Mouse (Mus musculus) neural tube, embryonic 14.5 days (tissue): ENCODE results near the gene Creld1. TPM values are rescaled to one million over a fixed set of nuclear protein-coding genes. Genes with fewer than 3 reads are reported as not detected.

Experiments
- ATAC-seq: fragments of 200-750 bp; cut with Nextera tagmentation; 2 replicates; pipeline ENCODE4 v1.8.0; 2017; ENCODE audit warnings: low read depth, mild to moderate bottlenecking, moderate TSS enrichment, moderate library complexity
- H3K27ac ChIP-seq: fragments of 300-500 bp; sonication (generic); 2 replicates; pipeline ENCODE4 v1.5.1; 2014; ENCODE audit warnings: low read depth, mild to moderate bottlenecking, control low read depth, low read length, moderate library complexity, mixed read lengths
- H3K27me3 ChIP-seq: fragments of 300-500 bp; sonication (generic); 2 replicates; pipeline ENCODE4 v1.6.1; 2014; ENCODE audit warnings: low read length; ENCODE audit not compliant: control insufficient read depth, insufficient read depth
- H3K36me3 ChIP-seq: fragments of 300-500 bp; sonication (generic); 2 replicates; pipeline ENCODE4 v1.6.1; 2014; ENCODE audit warnings: low read length, mixed read lengths; ENCODE audit not compliant: control insufficient read depth, insufficient read depth
- H3K4me1 ChIP-seq: fragments of 300-500 bp; sonication (generic); 2 replicates; pipeline ENCODE4 v1.6.1; 2014; ENCODE audit warnings: low read length; ENCODE audit not compliant: control insufficient read depth, insufficient read depth
- H3K4me2 ChIP-seq: fragments of 300-500 bp; sonication (generic); 2 replicates; pipeline ENCODE4 v1.6.1; 2014; ENCODE audit warnings: mild to moderate bottlenecking, low read depth, low read length, control low read depth
- H3K4me3 ChIP-seq: fragments of 300-500 bp; sonication (generic); 2 replicates; pipeline ENCODE4 v1.5.1; 2014; ENCODE audit warnings: low read depth, low read length, control low read depth, mixed read lengths
- H3K9ac ChIP-seq: fragments of 300-500 bp; sonication (generic); replicated peaks from 2 replicates; pipeline ENCODE4 v1.6.1; 2014; ENCODE audit warnings: low read depth, mild to moderate bottlenecking, control low read depth, low read length, mixed read lengths
- H3K9me3 ChIP-seq: fragments of 300-500 bp; sonication (generic); 2 replicates; pipeline ENCODE4 v1.6.1; 2016; ENCODE audit warnings: low read length; ENCODE audit not compliant: control insufficient read depth
- WGBS: fragments of 180-500 bp; shearing (Covaris S2); extraction: QIAGEN DNeasy Blood & Tissue Kit; methylation state at CpG from one replicate; pipeline ENCODE4 v1.1.7; 2014; 5-methylcytosine and 5-hydroxymethylcytosine counted together
- polyA plus RNA-seq: library from polyadenylated mRNA; unstranded; fragments of >200 nt; fragmentation: Nextera tagmentation; extraction: Ambion mirVana; gene quantifications from 2 replicates; pipeline ENCODE4 v1.2.1, GENCODE M21; 2014

The Creld1 gene
- polyA plus RNA-seq, 1 experiment from 2014 or later, result 66.4 TPM

DNA sequence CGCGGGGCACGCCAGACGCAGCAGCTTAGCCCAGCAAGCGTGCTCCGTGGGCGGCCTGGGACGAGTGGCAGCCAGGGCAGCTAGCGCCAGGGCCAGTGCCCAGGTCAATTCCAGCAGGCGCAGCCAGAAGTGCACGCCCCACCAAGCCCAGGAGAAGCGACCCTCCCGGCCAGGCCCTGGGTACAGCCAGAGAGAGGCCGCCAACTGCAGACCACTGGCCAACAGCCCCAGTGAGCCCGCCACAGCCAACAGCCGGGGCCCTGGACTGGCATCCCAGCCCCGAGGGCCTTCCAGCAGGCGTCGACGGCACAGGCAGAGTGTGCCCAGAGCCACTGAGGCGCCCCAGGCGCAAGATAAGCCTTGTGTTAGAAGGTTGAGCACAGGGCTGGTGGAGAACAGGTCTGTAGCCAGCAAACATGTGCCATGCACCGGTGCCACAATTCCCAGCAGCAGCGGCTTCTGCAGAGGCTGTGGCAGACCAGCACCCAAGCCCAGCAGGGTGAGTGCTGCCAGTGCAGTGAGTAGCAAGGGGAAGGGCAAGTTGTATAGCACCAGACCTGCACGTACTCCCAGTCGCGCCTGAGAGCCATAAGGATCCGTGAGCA lies 12.1 kb downstream of the Creld1 start:
- H3K4me3 ChIP-seq, result no peak overlapping the region
- WGBS, result 51% methylated on average over 28 of the region's 28 CpGs
- H3K9ac ChIP-seq, result no peak overlapping the region
- H3K36me3 ChIP-seq, result peaks cover 22% of the 10 kb centered on the region
- no peaks in the 10 kb centered on the region for H3K9me3 ChIP-seq
- ATAC-seq, result no peak
- no peaks in the 10 kb centered on the region for H3K4me1 ChIP-seq
- peak overlapping the region; percentile 42; the same call in 1 of the 2 replicates for H3K4me2 ChIP-seq
- H3K27ac ChIP-seq, result no peak overlapping the region
- H3K27me3 ChIP-seq, result no peaks in the 10 kb centered on the region

DNA sequence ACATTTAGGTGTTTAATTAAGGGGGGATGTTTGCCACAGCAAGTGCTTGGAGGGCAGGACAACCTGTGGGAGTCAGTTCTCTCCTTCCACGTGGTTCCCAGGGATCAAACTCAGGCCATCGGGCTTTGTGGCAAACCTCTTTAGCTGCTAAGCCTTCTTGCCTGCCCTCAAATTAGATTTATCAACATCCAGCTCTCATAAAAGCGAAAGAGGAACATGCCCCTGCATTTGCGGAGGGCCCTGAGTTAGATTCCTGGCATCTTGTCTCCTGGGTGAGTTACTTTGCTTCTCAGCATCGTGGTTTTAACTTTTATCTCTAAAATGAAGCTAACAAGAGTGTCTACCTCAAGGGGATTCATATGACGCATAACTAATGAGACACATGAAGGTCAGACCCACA lies 16.2 kb downstream of the Creld1 start:
- Histone ChIP-seq H3K27ac (no peak overlapping the region), H3K4me2 (no peak overlapping the region), H3K9ac (no peak overlapping the region), H3K4me1 (peaks cover 4% of the 10 kb centered on the region; the same call in 1 of the 2 replicates), H3K9me3 (no peaks in the 10 kb centered on the region), H3K4me3 (no peak overlapping the region), H3K27me3 (no peaks in the 10 kb centered on the region), H3K36me3 (no peaks in the 10 kb centered on the region)
- no peak for ATAC-seq
- 81% methylated on average over 6 of the region's 6 CpGs for WGBS

DNA sequence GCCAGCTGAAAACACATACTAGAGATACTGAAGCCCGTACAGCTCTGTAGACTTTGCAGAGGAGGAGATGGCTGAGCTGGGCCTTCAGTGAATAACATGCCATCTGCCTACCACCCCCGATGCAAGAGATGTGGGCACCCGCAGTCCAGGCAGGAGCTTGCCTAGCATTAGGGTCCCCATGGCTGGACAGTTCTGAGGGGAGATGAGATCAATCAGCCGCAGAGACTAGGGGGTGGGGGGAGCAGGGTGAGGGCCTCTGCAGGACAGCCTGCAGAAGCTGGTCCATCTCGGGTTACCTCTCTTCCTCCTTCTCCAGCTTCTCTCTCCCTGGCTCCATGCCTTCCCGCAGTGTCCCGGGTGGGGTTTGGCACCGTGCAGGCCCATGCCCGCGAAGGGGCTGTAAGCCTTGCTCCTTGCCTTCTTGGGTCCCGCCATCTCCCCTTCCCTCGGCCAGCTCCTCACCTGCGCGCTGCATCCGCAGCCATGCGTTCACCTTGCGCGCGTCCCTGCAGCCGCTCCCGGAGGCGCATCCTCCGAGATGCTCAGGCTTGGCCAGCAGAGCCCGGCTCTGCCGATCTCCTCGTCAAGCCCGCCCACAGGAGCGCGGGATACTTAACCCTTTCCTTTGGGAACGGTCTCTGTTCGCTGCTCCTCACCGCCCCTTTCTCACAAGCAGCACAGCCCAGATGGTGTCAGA lies 18.4 kb downstream of the Creld1 start, which contains the start of gene Prrt3:
Gene Prrt3, minus strand, starts transcription at position 544 of the 697 bp plus-strand sequence.
- peaks cover 4% of the 10 kb centered on the region; the same call in 1 of the 2 replicates for H3K4me1 ChIP-seq
- H3K27ac ChIP-seq, result 0 out of 2 replicates have a peak within 1 kb of the TSS, but pooled peaks have one; percentile 12
- H3K4me2 ChIP-seq, result peak within 1 kb of the TSS; percentile 46
- no peaks in the 10 kb centered on the region for H3K27me3 ChIP-seq
- peak within 1 kb of the TSS; percentile 46 for H3K4me3 ChIP-seq
- peak; percentile 91 for ATAC-seq
- H3K36me3 ChIP-seq, result no peaks in the 10 kb centered on the region
- 1% methylated on average over 32 of the region's 32 CpGs for WGBS
- peak within 1 kb of the TSS; percentile 43 for H3K9ac ChIP-seq
- H3K9me3 ChIP-seq, result no peaks in the 10 kb centered on the region

DNA sequence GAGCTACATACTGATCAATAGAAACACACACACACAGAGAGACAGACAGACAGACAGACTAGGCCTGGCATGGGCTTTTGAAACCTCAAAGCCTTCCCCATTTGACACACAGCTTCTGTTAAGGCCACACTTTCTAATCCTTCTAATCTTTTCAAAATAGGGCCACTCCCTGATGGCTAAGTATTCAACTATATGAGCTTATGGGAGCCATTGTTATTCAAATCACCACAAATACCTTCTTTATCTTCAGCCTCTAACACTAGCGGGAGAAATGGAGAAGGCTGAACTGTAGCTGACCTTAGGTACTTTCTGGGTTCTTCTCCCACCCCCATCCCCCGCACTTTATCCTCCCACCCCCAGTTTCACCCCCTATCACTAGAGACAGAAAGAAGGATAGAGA lies 19.7 kb downstream of the Creld1 start:
- Histone ChIP-seq H3K27ac (no peak overlapping the region), H3K36me3 (no peaks in the 10 kb centered on the region), H3K9me3 (no peaks in the 10 kb centered on the region), H3K4me3 (no peak overlapping the region), H3K9ac (no peak overlapping the region), H3K4me2 (peak overlapping the region; percentile 9; the same call in 1 of the 2 replicates), H3K27me3 (no peaks in the 10 kb centered on the region), H3K4me1 (peaks cover 4% of the 10 kb centered on the region; the same call in 1 of the 2 replicates)
- WGBS, result 49% methylated on average over 2 of the region's 2 CpGs
- ATAC-seq, result no peak

DNA sequence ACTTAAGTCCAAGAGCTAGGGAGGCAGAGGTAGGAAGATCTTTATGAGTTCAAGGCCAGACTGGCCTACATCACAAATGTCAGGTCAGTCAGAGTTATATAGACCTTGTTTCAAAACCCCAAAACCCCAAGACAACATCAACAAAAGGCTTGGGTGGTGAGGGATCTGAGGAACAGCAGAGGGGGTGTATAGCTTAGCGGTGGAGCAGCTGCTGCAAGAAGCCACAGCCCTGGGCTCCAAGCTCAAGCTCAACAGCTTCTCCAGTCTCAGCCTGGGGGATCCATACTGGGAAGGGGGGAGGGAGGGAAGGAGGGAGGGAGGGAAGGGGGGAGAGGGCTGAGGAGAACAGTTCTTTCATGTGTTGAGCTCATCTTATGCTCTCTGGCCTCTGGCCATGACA lies 22.6 kb downstream of the Creld1 start:
- no peak overlapping the region for H3K4me2 ChIP-seq
- no peak for ATAC-seq

DNA sequence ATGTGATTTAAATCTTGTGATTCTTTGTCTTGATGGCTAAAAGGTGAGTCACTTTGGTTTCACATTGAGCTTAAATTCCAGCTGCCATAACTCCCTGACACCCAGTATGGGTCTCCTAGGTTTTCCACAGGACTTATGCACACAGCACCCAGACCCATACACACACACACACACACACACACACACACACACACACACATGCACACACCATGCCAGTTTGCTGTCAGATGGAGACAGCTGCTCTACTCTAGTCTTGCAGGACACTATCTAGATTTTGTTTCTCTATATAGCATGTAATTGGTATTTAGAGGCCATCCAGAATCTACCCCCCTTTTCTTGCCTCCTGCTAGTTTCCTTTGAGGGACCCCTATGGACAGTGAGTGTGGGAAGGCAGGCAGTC lies 24.0 kb downstream of the Creld1 start:
- Histone ChIP-seq H3K9me3 (no peaks in the 10 kb centered on the region), H3K27ac (no peak overlapping the region), H3K9ac (no peak overlapping the region), H3K27me3 (no peaks in the 10 kb centered on the region), H3K4me2 (no peak overlapping the region), H3K36me3 (no peaks in the 10 kb centered on the region), H3K4me1 (no peaks in the 10 kb centered on the region; the same call in 1 of the 2 replicates), H3K4me3 (no peak overlapping the region)
- ATAC-seq, result no peak

More for the DNA sequence above, 22.6 kb downstream of the Creld1 start:
- Histone ChIP-seq H3K9me3 (no peaks in the 10 kb centered on the region), H3K4me3 (no peak overlapping the region), H3K27ac (no peak overlapping the region), H3K9ac (no peak overlapping the region), H3K4me1 (peaks cover 4% of the 10 kb centered on the region), H3K27me3 (no peaks in the 10 kb centered on the region), H3K36me3 (no peaks in the 10 kb centered on the region)
- 83% methylated on average over 1 of the region's 1 CpGs for WGBS

DNA sequence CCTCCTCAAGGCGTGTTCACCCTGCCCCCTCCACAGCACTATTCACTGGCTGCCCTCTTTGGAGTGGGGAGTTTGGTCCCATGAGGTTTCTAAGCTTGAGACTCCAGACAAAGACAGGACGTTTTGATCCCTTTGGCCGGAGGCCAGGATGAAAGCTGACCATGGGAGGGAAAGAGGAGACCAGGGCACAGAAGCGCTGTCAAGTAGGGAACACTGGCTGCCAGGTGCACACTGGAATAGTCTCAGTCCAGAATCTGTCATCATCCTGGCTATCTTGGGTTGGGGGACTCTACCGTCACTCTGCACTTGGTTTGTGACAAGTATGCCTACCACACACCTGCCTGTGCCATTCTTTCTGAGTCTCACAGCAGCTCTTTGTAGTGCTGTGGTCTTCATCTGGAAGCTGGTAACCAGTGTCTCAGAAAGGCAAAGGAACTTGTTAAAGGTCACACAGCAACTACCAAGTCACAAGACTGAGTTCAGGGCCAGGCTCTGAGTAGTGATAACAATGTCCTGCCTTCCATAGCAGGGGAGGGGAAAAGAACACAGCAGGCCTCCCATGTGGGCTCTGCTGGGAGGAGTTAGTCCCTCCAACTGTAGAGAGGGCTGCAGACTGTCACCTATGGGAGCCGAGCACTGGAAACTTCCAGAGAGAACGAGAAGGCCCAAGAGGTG lies 25.3 kb downstream of the Creld1 start:
- H3K4me1 ChIP-seq, result no peaks in the 10 kb centered on the region; the same call in 1 of the 2 replicates
- no peaks in the 10 kb centered on the region for H3K36me3 ChIP-seq
- 71% methylated on average over 7 of the region's 7 CpGs for WGBS
- no peaks in the 10 kb centered on the region for H3K9me3 ChIP-seq
- H3K9ac ChIP-seq, result no peak overlapping the region
- no peak for ATAC-seq
- no peak overlapping the region for H3K4me3 ChIP-seq
- no peak overlapping the region for H3K27ac ChIP-seq
- no peaks in the 10 kb centered on the region for H3K27me3 ChIP-seq
- no peak overlapping the region for H3K4me2 ChIP-seq

DNA sequence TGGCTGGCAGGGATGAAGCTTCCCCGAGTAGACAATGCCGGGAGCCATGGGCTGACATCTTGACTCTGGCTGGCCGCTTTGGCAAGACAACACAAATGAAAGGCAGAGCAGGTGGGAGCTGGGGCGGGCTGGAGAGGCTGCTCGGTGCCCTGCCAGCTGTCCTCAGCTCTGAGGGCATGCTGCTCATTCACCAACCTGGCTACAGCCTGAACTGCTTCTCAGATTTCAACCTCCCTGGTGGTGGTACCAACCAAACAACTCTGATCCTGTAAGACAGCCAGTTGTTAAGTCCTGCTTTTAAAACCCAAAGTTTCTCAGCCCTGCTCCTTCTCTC lies 25.8 kb downstream of the Creld1 start:
- no peak for ATAC-seq
- no peak overlapping the region for H3K4me3 ChIP-seq
- WGBS, result 46% methylated on average over 5 of the region's 5 CpGs

DNA sequence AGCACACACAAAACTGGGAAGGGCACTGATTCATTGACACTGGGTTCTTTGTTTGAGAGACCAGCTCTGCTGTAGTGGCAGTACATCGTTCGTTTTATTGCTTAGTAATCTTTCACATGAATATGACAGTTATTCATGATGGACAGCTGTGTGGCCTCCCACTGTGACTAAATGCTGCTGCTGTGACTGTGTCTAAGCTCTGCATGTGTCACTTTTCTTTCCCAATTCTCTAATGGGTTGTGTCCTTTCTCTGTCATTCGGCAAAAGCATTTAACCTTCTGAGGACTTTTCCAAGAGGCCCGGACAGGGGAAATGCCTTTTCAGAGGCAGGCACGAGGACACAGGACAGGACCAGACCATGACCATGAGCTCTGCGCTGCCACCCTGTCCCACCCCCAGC lies 30.8 kb downstream of the Creld1 start:
- H3K36me3 ChIP-seq, result peaks cover 31% of the 10 kb centered on the region
- H3K9me3 ChIP-seq, result no peaks in the 10 kb centered on the region
- no peak overlapping the region for H3K27ac ChIP-seq
- no peak for ATAC-seq
- no peaks in the 10 kb centered on the region for H3K4me1 ChIP-seq
- 88% methylated on average over 6 of the region's 6 CpGs for WGBS
- H3K4me3 ChIP-seq, result no peak overlapping the region
- H3K27me3 ChIP-seq, result no peaks in the 10 kb centered on the region
- H3K4me2 ChIP-seq, result no peak overlapping the region
- H3K9ac ChIP-seq, result no peak overlapping the region

More for the DNA sequence above, 25.8 kb downstream of the Creld1 start:
- Histone ChIP-seq H3K9me3 (no peaks in the 10 kb centered on the region), H3K9ac (no peak overlapping the region), H3K27ac (no peak overlapping the region), H3K27me3 (no peaks in the 10 kb centered on the region), H3K36me3 (no peaks in the 10 kb centered on the region), H3K4me1 (no peaks in the 10 kb centered on the region; the same call in 1 of the 2 replicates), H3K4me2 (no peak overlapping the region)
